In genomic region chr5:96209916-96210583, GRCm38 (mm10) we compare ENCODE assay signal across 8 mouse cellular contexts. TPM values are rescaled to one million over a fixed set of nuclear protein-coding genes. Genes with fewer than 3 reads are reported as not detected.
A peak's percentile ranks its signal among the peaks of the same experiment; 100 is the strongest.
DNase-seq lines count a peak whose midpoint lies in the region; ATAC-seq and TF ChIP-seq lines count a peak whose summit lies in the region.

No protein-coding gene starts in this region.

- peak overlapping the region; percentile 88 for H3K27ac ChIP-seq in hindbrain, embryonic 10.5 days
- H3K27ac ChIP-seq in lung, postnatal 0 days (ENCODE audit: low read length), result peak overlapping the region; percentile 90

- peak overlapping the region; percentile 64 for H3K9ac ChIP-seq in lung, postnatal 0 days (replicated peaks; ENCODE audit: low read depth)

- peaks cover 13% of the 10 kb centered on the region for H3K36me3 ChIP-seq in hindbrain, embryonic 10.5 days
- H3K36me3 ChIP-seq in lung, postnatal 0 days (ENCODE audit: insufficient read depth, low read length), result peaks cover 5% of the 10 kb centered on the region; the same call in 1 of the 2 replicates

- peak overlapping the region; percentile 80 for H3K4me3 ChIP-seq in hindbrain, embryonic 10.5 days
- peak overlapping the region; percentile 73 for H3K4me3 ChIP-seq in lung, postnatal 0 days (ENCODE audit: low read depth, low read length)

- peak; percentile 93 for DNase-seq in MN1 (ENCODE audit: low spot score)
- peak; percentile 95 for DNase-seq in cerebellum, adult 9-10 months
- DNase-seq in hindbrain, embryonic 10.5 days (ENCODE audit: low spot score), result peak; percentile 93
- DNase-seq in layer of hippocampus, adult 9-11 months, result peak; percentile 89
- DNase-seq in lung, postnatal 0 days (ENCODE audit: low spot score), result peak; percentile 96
- peak; percentile 92 for DNase-seq in ovary, postnatal 14 days (ENCODE audit: low spot score)
- DNase-seq in thymus, postnatal 14 days, result peak; percentile 94

- TF ChIP-seq CTCF in lung, postnatal 0 days (IDR thresholded peaks at IDR 0.05), result no peak

- H3K9me3 ChIP-seq in hindbrain, embryonic 10.5 days, result no peaks in the 10 kb centered on the region
- no peaks in the 10 kb centered on the region for H3K9me3 ChIP-seq in lung, postnatal 0 days (ENCODE audit: low read length)

- peak; percentile 98 for ATAC-seq in frontal cortex, adult (ENCODE audit: low TSS enrichment)
- ATAC-seq in lung, postnatal 0 days, result peak; percentile 96

- TF ChIP-seq EP300 in lung, postnatal 0 days (IDR thresholded peaks at IDR 0.05), result peak; percentile 58

- peaks cover 15% of the 10 kb centered on the region for H3K4me1 ChIP-seq in hindbrain, embryonic 10.5 days (replicated peaks)
- peaks cover 10% of the 10 kb centered on the region; the same call in 1 of the 2 replicates for H3K4me1 ChIP-seq in lung, postnatal 0 days (ENCODE audit: insufficient read depth, low read depth, low read length)

- H3K4me2 ChIP-seq in lung, postnatal 0 days (replicated peaks; ENCODE audit: low read depth, low read length), result peak overlapping the region; percentile 76

- H3K27me3 ChIP-seq in hindbrain, embryonic 10.5 days (ENCODE audit: insufficient read depth, poor library complexity, severe bottlenecking), result no peaks in the 10 kb centered on the region
- H3K27me3 ChIP-seq in lung, postnatal 0 days (replicated peaks; ENCODE audit: insufficient read depth, low read length), result no peaks in the 10 kb centered on the region

- WGBS in hindbrain, embryonic 10.5 days, result under 1% methylated on average over 35 of the region's 35 CpGs
- under 1% methylated on average over 35 of the region's 35 CpGs for WGBS in lung, postnatal 0 days

RNA-seq across cellular contexts. Expression of gene Mrpl1, which starts 0.8 kb away (rescaled TPM):
- 19.4 and 19.7 TPM in 2 replicates for polyA plus RNA-seq in hindbrain, embryonic 10.5 days (2016; fragmentation: Nextera tagmentation; extraction: Ambion mirVana)
- polyA plus RNA-seq in lung, postnatal 0 days (2015; fragmentation: Nextera tagmentation; extraction: Ambion mirVana), result 10.9 and 11.5 TPM in 2 replicates

RNA-seq across cellular contexts. Expression of gene Cnot6l, which starts 46.1 kb away (rescaled TPM):
- polyA plus RNA-seq in hindbrain, embryonic 10.5 days (2016; fragmentation: Nextera tagmentation; extraction: Ambion mirVana), result 7.8 and 8.9 TPM in 2 replicates
- 29.5 and 30.6 TPM in 2 replicates for polyA plus RNA-seq in lung, postnatal 0 days (2015; fragmentation: Nextera tagmentation; extraction: Ambion mirVana)

Comparison
In these comparisons a context has a peak if more than half of its experiments do, and no peak if none do; other contexts are left out.
1. Peak in every context shown above with its lines: DNase-seq, ATAC-seq, H3K4me3 ChIP-seq and H3K27ac ChIP-seq.